Mouse (Mus musculus) kidney, adult 2 months (tissue): ENCODE measurements around the gene March10. TPM values are rescaled to one million over a fixed set of nuclear protein-coding genes. Genes with fewer than 3 reads are reported as not detected.

Experiments used
- DNase-seq: peaks from one replicate; pipeline ENCODE4 v3.0.0; 2021
- H3K27ac ChIP-seq: fragments of 200-500 bp; 2 replicates; pipeline ENCODE4 v1.5.1; 2012; ENCODE audit warnings: low read depth, low read length, control low read depth, inconsistent platforms; ENCODE audit not compliant: insufficient read depth
- H3K27me3 ChIP-seq: fragments of 200-500 bp; replicated peaks from 2 replicates; pipeline ENCODE4 v1.6.1; 2012; ENCODE audit warnings: mild to moderate bottlenecking, moderate library complexity, low read length, inconsistent platforms; ENCODE audit not compliant: control insufficient read depth, insufficient read depth
- H3K36me3 ChIP-seq: fragments of 200-500 bp; 2 replicates; pipeline ENCODE4 v1.6.1; 2012; ENCODE audit warnings: mild to moderate bottlenecking, moderate library complexity, low read length, inconsistent platforms; ENCODE audit not compliant: control insufficient read depth, insufficient read depth
- H3K4me1 ChIP-seq: fragments of 200-500 bp; 2 replicates; pipeline ENCODE4 v1.6.1; 2011; ENCODE audit warnings: low read length; ENCODE audit not compliant: control insufficient read depth, insufficient read depth
- H3K4me3 ChIP-seq: fragments of 200-500 bp; 2 replicates; pipeline ENCODE4 v1.5.1; 2011; ENCODE audit warnings: mild to moderate bottlenecking, low read depth, low read length, control low read depth; ENCODE audit not compliant: insufficient read depth
- CTCF ChIP-seq: fragments of 200-500 bp; conservative IDR thresholded peaks from 2 replicates; pipeline ENCODE4 v1.5.1; 2011; ENCODE audit warnings: low read depth, mild to moderate bottlenecking, control low read depth, low read length, moderate library complexity, mixed read lengths; ENCODE audit not compliant: insufficient read depth, insufficient read length
- POLR2A ChIP-seq: fragments of 200-500 bp; IDR thresholded peaks from one replicate; pipeline ENCODE4 v1.6.1; 2011; ENCODE audit warnings: low read depth, low read length, control low read depth
- WGBS: fragments of 180-500 bp; shearing (Covaris S2); methylation state at CpG from one replicate; pipeline ENCODE4 v1.1.7; 2018; 5-methylcytosine and 5-hydroxymethylcytosine counted together
- polyA plus RNA-seq: library from polyadenylated mRNA; depleted of rRNA; stranded (reverse); fragments of >200 nt; gene quantifications from 2 replicates; pipeline ENCODE4 v1.2.3, GENCODE M21; 2012

Gene March10
- polyA plus RNA-seq, 1 experiment = 1.8 TPM

- TF ChIP-seq CTCF = no peak
- TF ChIP-seq POLR2A = no peak
- DNase-seq = peak; percentile 65
- no peak overlapping the region for H3K27ac ChIP-seq
- H3K27me3 ChIP-seq = no peaks in the 10 kb centered on the region; the same call in 1 of the 2 replicates
- H3K4me3 ChIP-seq = no peak overlapping the region
- no peaks in the 10 kb centered on the region for H3K36me3 ChIP-seq
- no peaks in the 10 kb centered on the region for H3K4me1 ChIP-seq
- 58% methylated on average over 7 of the region's 7 CpGs for WGBS
These were observed 35.7 kb downstream of the March10 start for GRCm38 (mm10) chr11:105420671-105421450.

GRCm38 (mm10) chr11:105419946-105420345 lies 36.6 kb downstream of the March10 start:
- Histone ChIP-seq H3K27ac (no peak overlapping the region), H3K36me3 (no peaks in the 10 kb centered on the region), H3K4me3 (no peak overlapping the region), H3K27me3 (no peaks in the 10 kb centered on the region), H3K4me1 (no peaks in the 10 kb centered on the region)
- 71% methylated on average over 7 of the region's 7 CpGs for WGBS
- TF ChIP-seq POLR2A (no peak), CTCF (no peak)
- no peak for DNase-seq

GRCm38 (mm10) chr11:105414009-105414408 lies 42.5 kb downstream of the March10 start:
- Histone ChIP-seq H3K4me1 (no peaks in the 10 kb centered on the region; the same call in 1 of the 2 replicates), H3K4me3 (no peak overlapping the region), H3K36me3 (no peaks in the 10 kb centered on the region), H3K27ac (no peak overlapping the region), H3K27me3 (no peaks in the 10 kb centered on the region)
- TF ChIP-seq POLR2A = no peak
- TF ChIP-seq CTCF = no peak
- 93% methylated on average over 1 of the region's 1 CpGs for WGBS
- no peak for DNase-seq

GRCm38 (mm10) chr11:105409408-105409807 lies 47.1 kb downstream of the March10 start:
- TF ChIP-seq POLR2A (no peak), CTCF (no peak)
- no peak for DNase-seq
- 86% methylated on average over 11 of the region's 11 CpGs for WGBS
- Histone ChIP-seq H3K27me3 (no peaks in the 10 kb centered on the region), H3K4me1 (peaks cover 7% of the 10 kb centered on the region), H3K4me3 (no peak overlapping the region), H3K36me3 (no peaks in the 10 kb centered on the region), H3K27ac (no peak overlapping the region)

GRCm38 (mm10) chr11:105407846-105408441 lies 48.6 kb downstream of the March10 start:
- no peak overlapping the region for H3K27ac ChIP-seq
- no peaks in the 10 kb centered on the region for H3K36me3 ChIP-seq
- 44% methylated on average over 6 of the region's 6 CpGs for WGBS
- no peak overlapping the region for H3K4me3 ChIP-seq
- peaks cover 7% of the 10 kb centered on the region for H3K4me1 ChIP-seq
- DNase-seq = peak; percentile 68
- TF ChIP-seq CTCF (no peak), POLR2A (no peak)
- H3K27me3 ChIP-seq = no peaks in the 10 kb centered on the region

GRCm38 (mm10) chr11:105402355-105402754 lies 54.2 kb downstream of the March10 start:
- H3K27ac ChIP-seq = no peak overlapping the region
- TF ChIP-seq CTCF (no peak), POLR2A (no peak)
- H3K4me1 ChIP-seq = peaks cover 3% of the 10 kb centered on the region; the same call in 1 of the 2 replicates
- DNase-seq = no peak
- no peaks in the 10 kb centered on the region for H3K27me3 ChIP-seq
- H3K4me3 ChIP-seq = no peak overlapping the region
- H3K36me3 ChIP-seq = no peaks in the 10 kb centered on the region
- WGBS = 66% methylated on average over 9 of the region's 9 CpGs

GRCm38 (mm10) chr11:105390290-105390689 lies 66.2 kb downstream of the March10 start:
- no peaks in the 10 kb centered on the region for H3K27me3 ChIP-seq
- no peaks in the 10 kb centered on the region for H3K36me3 ChIP-seq
- no peak overlapping the region for H3K27ac ChIP-seq
- 94% methylated on average over 7 of the region's 7 CpGs for WGBS
- H3K4me1 ChIP-seq = no peaks in the 10 kb centered on the region
- TF ChIP-seq POLR2A = no peak
- no peak for TF ChIP-seq CTCF
- H3K4me3 ChIP-seq = no peak overlapping the region
- DNase-seq = no peak
